Mouse (Mus musculus): ENCODE data around the gene Mcl1. TPM values are rescaled to one million over a fixed set of nuclear protein-coding genes. Genes with fewer than 3 reads are reported as not detected.
"Not testable (repeated sequence)": the region's sequence is repeated elsewhere in the genome, so short reads cannot be mapped to it uniquely, and the experiment has no call there.

The Mcl1 gene
- 69.3 and 74.0 TPM in 2 replicates for polyA plus RNA-seq (2016; fragmentation: Nextera tagmentation; extraction: Ambion mirVana)

GRCm38 (mm10) chr3:95658236-95658867 is at the start of gene Mcl1:
Gene Mcl1, plus strand, starts transcription at chr3:95658788.
- ATAC-seq (ENCODE audit: low FRiP score) = peak; percentile 97
- Histone ChIP-seq H3K9ac (peak within 1 kb of the TSS; percentile 99), H3K4me2 (peak within 1 kb of the TSS; percentile 88), H3K27ac (peak within 1 kb of the TSS; percentile 98), H3K4me1 (peaks cover 44% of the 10 kb centered on the region), H3K36me3 (replicated peaks) (peaks cover 25% of the 10 kb centered on the region), H3K27me3 (no peaks in the 10 kb centered on the region), H3K9me3 (no peaks in the 10 kb centered on the region), H3K4me3 (replicated peaks) (peak within 1 kb of the TSS; percentile 94)
- under 1% methylated on average over 43 of the region's 43 CpGs for WGBS

- Histone ChIP-seq H3K4me2 (no peak overlapping the region), H3K4me1 (no peaks in the 10 kb centered on the region), H3K9me3 (no peaks in the 10 kb centered on the region), H3K9ac (no peak overlapping the region), H3K36me3 (replicated peaks) (peaks cover 34% of the 10 kb centered on the region), H3K27me3 (no peaks in the 10 kb centered on the region), H3K27ac (no peak overlapping the region), H3K4me3 (replicated peaks) (no peak overlapping the region)
- WGBS = 77% methylated on average over 3 of the region's 3 CpGs
- no peak for ATAC-seq (ENCODE audit: low FRiP score)
These were observed 49.4 kb upstream of the Mcl1 start for GRCm38 (mm10) chr3:95609195-95609594.

DNA sequence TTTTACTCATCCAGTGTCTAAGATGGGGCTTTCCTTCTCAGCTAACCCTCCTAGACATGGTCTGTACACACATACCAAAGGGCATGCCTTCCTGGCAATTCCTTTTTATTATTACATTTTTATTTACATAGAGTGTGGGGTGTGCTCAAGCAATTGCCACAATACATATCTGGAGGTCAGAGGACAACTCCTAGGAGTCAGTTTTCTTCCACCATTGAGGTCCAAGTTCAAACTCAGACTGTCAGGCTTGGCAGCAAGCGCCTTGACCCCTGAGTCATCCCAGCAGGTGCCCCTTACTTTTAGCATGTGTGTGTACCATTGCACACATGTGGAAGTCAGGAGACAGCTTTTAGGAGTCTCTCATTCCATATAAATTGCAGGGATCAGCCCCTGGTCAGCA is 44.6 kb upstream of the Mcl1 start:
- H3K4me2 ChIP-seq = no peak overlapping the region

DNA sequence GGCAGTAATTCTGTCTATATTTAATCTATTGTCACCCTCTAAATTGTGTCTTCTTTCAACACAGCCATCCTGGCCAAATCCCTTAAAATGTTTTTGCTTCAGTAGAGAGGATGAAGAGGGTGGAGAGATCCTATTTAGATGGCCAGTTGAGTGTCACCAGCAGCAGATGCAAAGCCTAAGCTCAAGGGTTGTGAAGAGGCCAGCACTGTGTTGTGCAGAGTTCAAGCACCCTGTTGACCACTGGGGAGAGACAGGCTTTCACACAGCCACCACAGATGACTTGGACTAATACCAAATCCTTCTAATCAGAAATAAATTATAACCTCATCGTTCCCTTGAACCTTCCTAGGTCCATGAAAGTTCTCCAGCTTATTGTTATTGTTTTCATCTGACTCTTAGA is 40.1 kb upstream of the Mcl1 start:
- no peak for ATAC-seq (ENCODE audit: low FRiP score)
- H3K36me3 ChIP-seq (replicated peaks) = peaks cover 37% of the 10 kb centered on the region

More for the DNA sequence above, 44.6 kb upstream of the Mcl1 start:
- Histone ChIP-seq H3K9me3 (no peaks in the 10 kb centered on the region), H3K9ac (no peak overlapping the region), H3K27me3 (no peaks in the 10 kb centered on the region), H3K4me3 (replicated peaks) (no peak overlapping the region), H3K4me1 (no peaks in the 10 kb centered on the region), H3K36me3 (replicated peaks) (peaks cover 48% of the 10 kb centered on the region), H3K27ac (no peak overlapping the region)
- 92% methylated on average over 1 of the region's 1 CpGs for WGBS
- ATAC-seq (ENCODE audit: low FRiP score) = no peak

DNA sequence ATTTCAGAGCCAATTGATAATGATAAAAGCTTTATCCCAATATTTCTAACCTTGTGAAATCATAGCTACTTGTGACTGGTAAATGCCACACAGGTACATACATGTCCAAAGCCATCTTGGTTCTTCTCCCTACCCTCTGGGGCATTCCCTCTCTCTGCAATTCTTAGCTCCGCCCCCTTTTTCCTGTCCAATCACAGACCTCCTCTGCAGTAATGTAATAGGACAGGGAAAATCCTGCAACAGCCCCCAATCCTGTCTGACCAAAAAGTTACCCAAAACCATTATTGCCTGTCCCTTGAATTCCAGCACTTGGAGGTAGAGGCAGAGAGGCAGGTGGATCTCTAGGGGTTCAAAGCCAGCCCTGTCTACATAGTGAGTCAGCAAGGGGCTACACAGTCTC is 37.3 kb upstream of the Mcl1 start:
- Histone ChIP-seq H3K27ac (no peak overlapping the region), H3K4me3 (replicated peaks) (no peak overlapping the region), H3K27me3 (no peaks in the 10 kb centered on the region), H3K4me2 (no peak overlapping the region), H3K36me3 (replicated peaks) (peaks cover 25% of the 10 kb centered on the region), H3K4me1 (peaks cover 19% of the 10 kb centered on the region), H3K9me3 (no peaks in the 10 kb centered on the region), H3K9ac (no peak overlapping the region)
- no peak for ATAC-seq (ENCODE audit: low FRiP score)
- WGBS = 87% methylated on average over 1 of the region's 1 CpGs

More for the DNA sequence above, 40.1 kb upstream of the Mcl1 start:
- H3K9me3 ChIP-seq = no peaks in the 10 kb centered on the region
- no peak overlapping the region for H3K4me2 ChIP-seq
- H3K4me1 ChIP-seq = peaks cover 3% of the 10 kb centered on the region
- WGBS = 94% methylated on average over 1 of the region's 1 CpGs
- H3K4me3 ChIP-seq (replicated peaks) = no peak overlapping the region
- no peaks in the 10 kb centered on the region for H3K27me3 ChIP-seq
- no peak overlapping the region for H3K27ac ChIP-seq
- no peak overlapping the region for H3K9ac ChIP-seq

GRCm38 (mm10) chr3:95622421-95622820 is 36.2 kb upstream of the Mcl1 start:
- Histone ChIP-seq H3K36me3 (replicated peaks) (peaks cover 22% of the 10 kb centered on the region), H3K4me1 (peaks cover 31% of the 10 kb centered on the region)
- not testable (repeated sequence) for H3K9ac ChIP-seq; H3K27ac ChIP-seq; H3K4me2 ChIP-seq; H3K4me3 ChIP-seq (replicated peaks); ATAC-seq (ENCODE audit: low FRiP score); H3K27me3 ChIP-seq; H3K9me3 ChIP-seq
- 94% methylated on average over 20 of the region's 20 CpGs for WGBS

GRCm38 (mm10) chr3:95623551-95623950 is 35.0 kb upstream of the Mcl1 start:
- no peak for ATAC-seq (ENCODE audit: low FRiP score)
- Histone ChIP-seq H3K9ac (no peak overlapping the region), H3K4me3 (replicated peaks) (no peak overlapping the region), H3K4me2 (no peak overlapping the region), H3K27ac (no peak overlapping the region), H3K9me3 (no peaks in the 10 kb centered on the region), H3K4me1 (peaks cover 36% of the 10 kb centered on the region), H3K36me3 (replicated peaks) (peaks cover 23% of the 10 kb centered on the region), H3K27me3 (no peaks in the 10 kb centered on the region)
- WGBS = 63% methylated on average over 2 of the region's 2 CpGs

DNA sequence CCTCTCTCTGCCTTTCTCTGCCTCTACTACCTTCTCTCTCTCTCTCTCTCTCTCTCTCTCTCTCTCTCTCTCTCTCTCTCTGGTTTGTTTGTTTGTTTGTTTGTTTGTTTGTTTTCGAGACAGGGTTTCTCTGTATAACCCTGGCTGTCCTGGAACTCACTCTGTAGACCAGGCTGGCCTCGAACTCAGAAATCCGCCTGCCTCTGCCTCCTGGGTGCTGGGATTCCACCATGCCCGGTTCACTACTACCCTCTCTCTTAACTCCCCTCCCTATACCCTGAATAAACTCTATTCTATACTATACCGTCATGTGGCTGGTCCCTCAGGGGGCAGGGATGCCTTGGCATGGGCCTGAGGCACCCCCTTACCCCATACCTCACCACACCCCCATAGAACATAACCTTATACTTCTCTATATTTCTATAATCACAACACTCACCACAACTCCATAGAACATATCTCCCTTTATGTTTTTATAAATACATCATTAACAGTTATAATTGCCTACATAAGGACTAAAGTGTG is 34.5 kb upstream of the Mcl1 start:
- Histone ChIP-seq H3K36me3 (replicated peaks) (peaks cover 26% of the 10 kb centered on the region), H3K4me3 (replicated peaks) (peak overlapping the region; percentile 65), H3K4me1 (peaks cover 36% of the 10 kb centered on the region), H3K4me2 (peak overlapping the region; percentile 51), H3K9ac (0 out of 2 replicates have a peak overlapping the region, but pooled peaks have one; percentile 44), H3K27ac (peak overlapping the region; percentile 78)
- WGBS = 66% methylated on average over 5 of the region's 5 CpGs
- not testable (repeated sequence) for H3K9me3 ChIP-seq, H3K27me3 ChIP-seq
- ATAC-seq (ENCODE audit: low FRiP score) = 0 out of 2 replicates have a peak, but pooled peaks have one; percentile 1

DNA sequence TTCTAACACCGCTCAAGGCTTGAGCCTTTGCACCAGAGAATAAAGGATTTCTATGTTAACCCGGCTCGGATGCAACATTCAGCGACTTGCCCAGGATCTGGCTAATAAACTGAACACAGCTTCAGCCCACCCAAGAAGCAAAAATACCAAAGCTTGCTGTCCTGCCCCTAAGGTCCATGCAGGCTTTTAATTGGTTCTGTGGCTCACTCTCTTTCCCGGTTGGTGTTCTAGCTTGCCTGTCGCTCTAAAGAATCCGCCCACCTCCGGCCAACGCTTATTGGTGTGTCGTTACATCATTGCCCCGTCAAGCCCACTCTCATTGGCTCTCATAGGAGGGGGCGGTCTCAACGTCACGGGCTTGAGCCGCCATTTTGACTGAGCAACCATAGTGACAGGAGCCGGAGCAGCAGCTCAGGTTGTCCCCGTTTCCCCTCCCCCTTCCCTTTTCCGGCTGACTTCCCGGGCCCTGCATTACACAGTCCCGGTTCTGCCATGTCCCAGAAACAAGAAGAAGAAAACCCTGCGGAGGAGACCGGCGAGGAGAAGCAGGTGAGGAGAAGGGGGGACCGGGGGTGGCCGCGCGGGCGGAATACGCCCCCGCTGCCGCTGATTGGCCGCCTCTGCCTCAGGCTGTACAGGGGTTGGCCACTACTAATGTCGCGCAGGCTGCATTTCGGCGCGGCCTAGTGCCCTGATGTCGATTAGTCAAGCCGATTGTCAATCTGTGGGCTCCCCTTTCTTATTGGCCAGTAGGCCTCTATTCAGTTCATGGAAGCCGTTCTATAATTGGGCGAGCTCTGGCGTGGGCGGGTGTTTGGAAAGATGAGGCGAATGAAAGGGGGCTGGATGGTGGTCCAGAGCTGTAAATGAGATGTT is 33.7 kb upstream of the Mcl1 start, which contains the start of gene Ensa:
Ensa (plus strand) TSS at position 366 of the 876 bp plus-strand sequence.
- Histone ChIP-seq H3K27me3 (no peaks in the 10 kb centered on the region), H3K4me3 (replicated peaks) (peak within 1 kb of the TSS; percentile 65), H3K4me1 (peaks cover 36% of the 10 kb centered on the region), H3K9ac (peak within 1 kb of the TSS; percentile 66), H3K9me3 (no peaks in the 10 kb centered on the region), H3K4me2 (peak within 1 kb of the TSS; percentile 83), H3K27ac (peak within 1 kb of the TSS; percentile 89), H3K36me3 (replicated peaks) (peaks cover 34% of the 10 kb centered on the region)
- under 1% methylated on average over 43 of the region's 44 CpGs for WGBS
- peak; percentile 99 for ATAC-seq (ENCODE audit: low FRiP score)

DNA sequence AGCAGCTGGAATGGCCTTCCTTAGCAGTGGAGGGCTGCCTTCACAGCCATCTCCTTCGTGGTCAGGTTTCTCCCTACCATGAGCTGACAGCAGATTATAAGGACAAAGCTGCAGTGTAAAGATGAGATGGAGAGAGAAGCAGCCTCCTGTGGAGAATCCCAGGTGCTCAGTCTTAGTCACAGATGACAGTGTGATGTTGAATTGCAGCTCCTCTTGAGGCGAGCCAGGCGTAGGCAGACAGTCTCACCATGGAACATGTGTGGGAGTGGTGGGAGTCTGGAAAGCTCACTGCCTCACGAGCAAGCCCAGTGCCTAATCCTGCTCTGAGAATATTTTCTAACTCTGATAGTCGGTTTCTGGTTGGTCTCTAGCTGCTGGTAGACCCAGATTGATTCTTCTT is 30.8 kb upstream of the Mcl1 start:
- Histone ChIP-seq H3K27ac (no peak overlapping the region), H3K36me3 (replicated peaks) (peaks cover 61% of the 10 kb centered on the region), H3K9me3 (no peaks in the 10 kb centered on the region), H3K4me3 (replicated peaks) (no peak overlapping the region), H3K4me2 (no peak overlapping the region), H3K27me3 (no peaks in the 10 kb centered on the region), H3K4me1 (peaks cover 36% of the 10 kb centered on the region), H3K9ac (no peak overlapping the region)
- 88% methylated on average over 5 of the region's 5 CpGs for WGBS
- no peak for ATAC-seq (ENCODE audit: low FRiP score)

DNA sequence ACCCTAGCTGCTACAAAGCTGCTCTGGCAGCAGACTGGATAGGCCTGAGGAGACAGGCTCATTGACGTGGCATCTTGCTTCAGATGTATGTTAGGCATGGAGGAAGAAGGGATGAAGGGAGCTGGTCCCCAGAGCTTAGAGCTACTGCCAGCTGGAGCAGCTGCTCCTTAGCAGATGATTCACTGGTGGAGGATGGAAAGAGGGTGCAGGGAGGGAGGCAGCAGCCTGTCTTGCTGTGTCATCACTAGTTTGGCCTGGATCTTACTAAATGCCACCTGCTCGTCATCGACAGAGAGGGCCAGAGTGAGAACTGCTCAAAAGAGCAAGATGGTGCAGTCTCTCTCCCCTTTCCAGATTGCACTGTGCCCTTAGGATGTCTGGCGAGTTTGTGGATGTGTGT is 28.8 kb upstream of the Mcl1 start:
- no peak for ATAC-seq (ENCODE audit: low FRiP score)
- Histone ChIP-seq H3K36me3 (replicated peaks) (peaks cover 80% of the 10 kb centered on the region), H3K27me3 (no peaks in the 10 kb centered on the region), H3K4me3 (replicated peaks) (no peak overlapping the region), H3K27ac (no peak overlapping the region), H3K4me1 (peaks cover 24% of the 10 kb centered on the region), H3K9ac (no peak overlapping the region), H3K4me2 (no peak overlapping the region), H3K9me3 (no peaks in the 10 kb centered on the region)
- WGBS = 85% methylated on average over 4 of the region's 4 CpGs

DNA sequence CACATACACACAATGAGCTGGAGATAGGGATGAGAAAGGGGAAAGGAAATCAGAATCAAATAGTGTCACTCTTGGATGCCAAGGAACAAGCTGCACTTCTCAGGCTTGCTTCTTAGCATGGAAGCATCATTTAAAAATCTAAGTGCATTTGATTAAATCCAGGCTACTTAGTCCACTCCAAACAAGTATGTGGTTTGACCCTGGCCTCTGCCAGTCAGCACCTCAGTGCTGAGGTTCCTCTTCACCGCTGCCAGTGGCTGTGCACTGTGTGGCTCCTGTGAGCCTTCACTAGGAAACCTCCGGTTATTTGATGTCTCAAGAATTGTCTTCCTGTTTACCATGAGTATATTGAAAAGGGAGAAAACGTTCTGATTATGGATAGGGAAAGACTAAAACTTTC is 27.7 kb upstream of the Mcl1 start:
- Histone ChIP-seq H3K4me3 (replicated peaks) (no peak overlapping the region), H3K9ac (no peak overlapping the region), H3K4me1 (peaks cover 20% of the 10 kb centered on the region), H3K36me3 (replicated peaks) (peaks cover 91% of the 10 kb centered on the region), H3K27me3 (no peaks in the 10 kb centered on the region), H3K9me3 (no peaks in the 10 kb centered on the region), H3K27ac (no peak overlapping the region), H3K4me2 (no peak overlapping the region)
- 94% methylated on average over 3 of the region's 3 CpGs for WGBS
- ATAC-seq (ENCODE audit: low FRiP score) = no peak
